Comparison of ENCODE assay signal across 8 mouse cellular contexts in genomic region chrX:70161011-70161410, GRCm38 (mm10).
A peak's percentile ranks its signal among the peaks of the same experiment; 100 is the strongest.
DNase-seq lines count a peak whose midpoint lies in the region; ATAC-seq and TF ChIP-seq lines count a peak whose summit lies in the region.
"Had no signal": no experiment of that assay in that cellular context is flagged by ENCODE, and none has a peak within 500 bp of the region (broad histone marks: within the 10 kb centered on the region; RNA-seq: fewer than 3 reads in every experiment).

No protein-coding gene starts in this region.

- no peaks in the 10 kb centered on the region for H3K36me3 ChIP-seq in lung, embryonic 14.5 days (ENCODE audit: insufficient read depth)
- H3K36me3 ChIP-seq in embryonic facial prominence, embryonic 11.5 days (replicated peaks; ENCODE audit: control insufficient read depth, insufficient read depth, low read depth, low read length): no peaks in the 10 kb centered on the region
- H3K36me3 ChIP-seq: embryonic facial prominence, embryonic 15.5 days had no signal

- peak; percentile 65 for DNase-seq in lung, embryonic 14.5 days
- no peak for DNase-seq in lung, adult 2 months
- peak; percentile 6 to 24 for DNase-seq in adrenal gland, postnatal 36 days
- peak; percentile 58 for DNase-seq in embryonic facial prominence, embryonic 11.5 days (ENCODE audit: low spot score)
- peak; percentile 15 to 22 for DNase-seq in left cerebral cortex, adult 2 months (ENCODE audit: extremely low spot score in 1 of 2, low spot score in 2 of 2)
- peak; percentile 16 for DNase-seq in right cerebral cortex, postnatal 25 days
- no peak for DNase-seq in spleen, postnatal 10 days (ENCODE audit: low spot score in 2 of 2)

- H3K27ac ChIP-seq in lung, embryonic 14.5 days (ENCODE audit: low read depth): no peak overlapping the region
- H3K27ac ChIP-seq in embryonic facial prominence, embryonic 11.5 days (replicated peaks; ENCODE audit: low read depth, low read length): no peak overlapping the region
- H3K27ac ChIP-seq in left cerebral cortex, adult 2 months: no peak overlapping the region
- H3K27ac ChIP-seq: embryonic facial prominence, embryonic 15.5 days had no signal

- H3K27me3 ChIP-seq in lung, embryonic 14.5 days (ENCODE audit: insufficient read depth, low read length): no peaks in the 10 kb centered on the region
- no peaks in the 10 kb centered on the region for H3K27me3 ChIP-seq in embryonic facial prominence, embryonic 11.5 days (ENCODE audit: control insufficient read depth, insufficient read depth, low read length)
- H3K27me3 ChIP-seq: embryonic facial prominence, embryonic 15.5 days had no signal

- intact Hi-C loops in left cerebral cortex, adult 2 months (cut with DNase I): loop anchor here (2.0 to 10.0 kb wide), 4 partner anchors 170 to 1322 kb away; partner anchors contain the start of gene Aff2

- no peaks in the 10 kb centered on the region for H3K9me3 ChIP-seq in lung, embryonic 14.5 days (ENCODE audit: low read depth, low read length)
- no peaks in the 10 kb centered on the region for H3K9me3 ChIP-seq in embryonic facial prominence, embryonic 11.5 days (replicated peaks; ENCODE audit: control insufficient read depth, low read length)
- H3K9me3 ChIP-seq: embryonic facial prominence, embryonic 15.5 days had no signal

- WGBS in lung, embryonic 14.5 days: 13% methylated on average over 4 of the region's 4 CpGs
- 20% methylated on average over 4 of the region's 4 CpGs for WGBS in lung, adult 2 months
- WGBS in embryonic facial prominence, embryonic 11.5 days: 17% methylated on average over 4 of the region's 4 CpGs

- TF ChIP-seq CTCF in lung, embryonic 14.5 days (IDR thresholded peaks at IDR 0.05; ENCODE audit: low read depth): peak; percentile 69
- no peak for TF ChIP-seq CTCF in lung, adult 2 months (IDR thresholded peaks at IDR 0.05; ENCODE audit: insufficient read depth, low read length)
- peak; percentile 63 for TF ChIP-seq CTCF in left cerebral cortex, adult 2 months (IDR thresholded peaks at IDR 0.05)

- no peak overlapping the region for H3K9ac ChIP-seq in lung, embryonic 14.5 days
- H3K9ac ChIP-seq in embryonic facial prominence, embryonic 11.5 days (replicated peaks; ENCODE audit: low read length): no peak overlapping the region
- H3K9ac ChIP-seq: embryonic facial prominence, embryonic 15.5 days had no signal

- no peak overlapping the region for H3K4me2 ChIP-seq in lung, embryonic 14.5 days
- no peak overlapping the region for H3K4me2 ChIP-seq in embryonic facial prominence, embryonic 11.5 days (ENCODE audit: low read depth, low read length)
- H3K4me2 ChIP-seq: embryonic facial prominence, embryonic 15.5 days had no signal

- ATAC-seq in lung, embryonic 14.5 days (ENCODE audit: insufficient read depth): no peak
- ATAC-seq in embryonic facial prominence, embryonic 11.5 days (replicated peaks; ENCODE audit: insufficient number of reproducible peaks, low FRiP score, low TSS enrichment, low read depth): no peak

- no peak overlapping the region for H3K4me3 ChIP-seq in lung, embryonic 14.5 days (ENCODE audit: low read depth, low read length)
- no peak overlapping the region for H3K4me3 ChIP-seq in lung, adult 2 months (replicated peaks; ENCODE audit: extremely low read depth, low read depth, low read length)
- no peak overlapping the region for H3K4me3 ChIP-seq in embryonic facial prominence, embryonic 11.5 days (ENCODE audit: low read depth, low read length)
- no peak overlapping the region for H3K4me3 ChIP-seq in left cerebral cortex, adult 2 months
- H3K4me3 ChIP-seq: embryonic facial prominence, embryonic 15.5 days had no signal

- TF ChIP-seq POLR2A in lung, adult 2 months (IDR thresholded peaks at IDR 0.05; ENCODE audit: borderline replicate concordance, extremely low read depth, low read depth, low read length): no peak

- no peaks in the 10 kb centered on the region for H3K4me1 ChIP-seq in lung, embryonic 14.5 days (ENCODE audit: insufficient read depth)
- H3K4me1 ChIP-seq in lung, adult 2 months (ENCODE audit: control insufficient read depth, insufficient read depth, low read length): no peaks in the 10 kb centered on the region
- H3K4me1 ChIP-seq in embryonic facial prominence, embryonic 11.5 days (ENCODE audit: control insufficient read depth, insufficient read depth, low read length): no peaks in the 10 kb centered on the region
- H3K4me1 ChIP-seq: embryonic facial prominence, embryonic 15.5 days had no signal

Comparison
In these comparisons a context has a peak if more than half of its experiments do, and no peak if none do; other contexts are left out.
1. DNase-seq: peak in lung, embryonic 14.5 days (single experiment), adrenal gland, postnatal 36 days (2 of 2), embryonic facial prominence, embryonic 11.5 days (single experiment), left cerebral cortex, adult 2 months (2 of 2) and right cerebral cortex, postnatal 25 days (single experiment); none in lung, adult 2 months (single experiment) and spleen, postnatal 10 days (0 of 2).